Mouse (Mus musculus): ENCODE results near the gene Psmd6. TPM values are rescaled to one million over a fixed set of nuclear protein-coding genes. Genes with fewer than 3 reads are reported as not detected.

Gene Psmd6
- polyA plus RNA-seq (2015; fragmentation: Nextera tagmentation; extraction: Ambion mirVana): 178 and 193 TPM in 2 replicates

GRCm38 (mm10) chr14:14120230-14121096, at the start of gene Psmd6:
Gene Psmd6 (minus strand): TSS chr14:14120984.

Other genes starting within 250 kb of the Psmd6 start
- gene Gm281, start 206.5 kb downstream of the Psmd6 start, polyA plus RNA-seq (2015; fragmentation: Nextera tagmentation; extraction: Ambion mirVana): not detected in 2 replicates
- 2.6 and 3.2 TPM in 2 replicates for gene Atxn7, start 159.5 kb downstream of the Psmd6 start, polyA plus RNA-seq (2015; fragmentation: Nextera tagmentation; extraction: Ambion mirVana)
- gene Thoc7, start 159.1 kb downstream of the Psmd6 start, polyA plus RNA-seq (2015; fragmentation: Nextera tagmentation; extraction: Ambion mirVana): 132 and 144 TPM in 2 replicates
- gene Olfr720, start 65.9 kb upstream of the Psmd6 start, polyA plus RNA-seq (2015; fragmentation: Nextera tagmentation; extraction: Ambion mirVana): not detected in 2 replicates
- gene Olfr31, start 201.8 kb upstream of the Psmd6 start, polyA plus RNA-seq (2015; fragmentation: Nextera tagmentation; extraction: Ambion mirVana): not detected in 2 replicates
- gene Il3ra, start 225.3 kb upstream of the Psmd6 start, polyA plus RNA-seq (2015; fragmentation: Nextera tagmentation; extraction: Ambion mirVana): 6.8 and 7.2 TPM in 2 replicates